Mouse (Mus musculus): Measurements from ENCODE around the gene Pitpnc1.

- TF ChIP-seq CTCF (IDR thresholded peaks at IDR 0.05; ENCODE audit: control insufficient read depth, insufficient read depth, low read length): no peak
- no peak for TF ChIP-seq POLR2A (IDR thresholded peaks at IDR 0.05; ENCODE audit: borderline replicate concordance, control insufficient read depth, low read depth, low read length)
Measured at GRCm38 (mm10) chr11:107226431-107226830, 244.1 kb downstream of the Pitpnc1 start.

Measured in bone marrow, adult 2 months (tissue).